Mouse (Mus musculus) heart, adult 2 months (tissue): ENCODE results near the gene Ccdc187. TPM values are rescaled to one million over a fixed set of nuclear protein-coding genes. Genes with fewer than 3 reads are reported as not detected.

ENCODE experiments used
- DNase-seq, 2 experiments: peaks; one replicate each; pipeline ENCODE4 v3.0.0; 2021
- H3K27ac ChIP-seq: fragments of 200-600 bp; 2 replicates; pipeline ENCODE4 v1.8.1; 2022
- H3K27me3 ChIP-seq: fragments of 200-500 bp; 2 replicates; pipeline ENCODE4 v1.6.1; 2012; ENCODE audit warnings: mild to moderate bottlenecking, low read length, inconsistent platforms, mixed read lengths; ENCODE audit not compliant: control insufficient read depth, insufficient read depth
- H3K36me3 ChIP-seq: fragments of 200-500 bp; 2 replicates; pipeline ENCODE4 v1.6.1; 2012; ENCODE audit warnings: low read length, inconsistent platforms; ENCODE audit not compliant: control insufficient read depth, insufficient read depth
- H3K4me1 ChIP-seq: fragments of 200-500 bp; 2 replicates; pipeline ENCODE4 v1.6.1; 2011; ENCODE audit warnings: low read length; ENCODE audit not compliant: control insufficient read depth, insufficient read depth
- H3K4me3 ChIP-seq: fragments of 200-600 bp; 2 replicates; pipeline ENCODE4 v1.8.1; 2022
- H3K79me2 ChIP-seq: fragments of 200-500 bp; replicated peaks from 2 replicates; pipeline ENCODE4 v1.6.1; 2012; ENCODE audit warnings: mild to moderate bottlenecking, inconsistent platforms, low read length, moderate library complexity, mixed read lengths; ENCODE audit not compliant: control insufficient read depth, insufficient read depth
- H3K9ac ChIP-seq: fragments of 200-500 bp; 2 replicates; pipeline ENCODE4 v1.6.1; 2012; ENCODE audit warnings: low read depth, mild to moderate bottlenecking, control low read depth, inconsistent platforms, low read length, mixed read lengths
- CTCF ChIP-seq: fragments of 200-600 bp; IDR thresholded peaks from 2 replicates; pipeline ENCODE4 v1.8.1; 2022; ENCODE audit warnings: antibody characterized with exemption, mild to moderate bottlenecking, moderate library complexity
- EP300 ChIP-seq: fragments of 200-500 bp; IDR thresholded peaks from 2 replicates; pipeline ENCODE4 v1.6.1; 2011; ENCODE audit warnings: low read depth, low read length, control low read depth; ENCODE audit not compliant: insufficient read depth
- POLR2A ChIP-seq: fragments of 200-500 bp; IDR thresholded peaks from 2 replicates; pipeline ENCODE4 v1.6.1; 2011; ENCODE audit warnings: mild to moderate bottlenecking, low read depth, low read length, control low read depth; ENCODE audit not compliant: insufficient read depth
- WGBS: fragments of 180-500 bp; shearing (Covaris S2); methylation state at CpG from one replicate; pipeline ENCODE4 v1.1.7; 2018; 5-methylcytosine and 5-hydroxymethylcytosine counted together
- intact Hi-C: fragments of 180-260 bp; cut with DNase I; formaldehyde crosslinking; loops from one replicate; pipeline ENCODE4 v1.15.1; 2025
- polyA plus RNA-seq: library from polyadenylated mRNA; depleted of rRNA; stranded (reverse); fragments of >200 nt; gene quantifications from 2 replicates; pipeline ENCODE4 v1.2.3, GENCODE M21; 2012
- total RNA-seq, 2 experiments: library from RNA; stranded (reverse); gene quantifications; 2 replicates each; pipeline ENCODE4 v1.2.3; 2021

The Ccdc187 gene
- total and polyA plus RNA-seq, 3 experiments: 0.09 to 0.37 (median 0.13) TPM

GRCm38 (mm10) chr2:26252514-26253206 is 41.7 kb downstream of the Ccdc187 start:
- DNase-seq: no peak
- H3K36me3 ChIP-seq: no peaks in the 10 kb centered on the region
- H3K4me3 ChIP-seq: no peak overlapping the region
- H3K27ac ChIP-seq: no peak overlapping the region
- H3K27me3 ChIP-seq: no peaks in the 10 kb centered on the region
- no peaks in the 10 kb centered on the region for H3K79me2 ChIP-seq
- H3K4me1 ChIP-seq: no peaks in the 10 kb centered on the region; the same call in 1 of the 2 replicates
- no peak overlapping the region for H3K9ac ChIP-seq
- 54% methylated on average over 8 of the region's 8 CpGs for WGBS
- intact Hi-C loops: no loop called here
- TF ChIP-seq EP300 (no peak), POLR2A (no peak), CTCF (no peak)

DNA sequence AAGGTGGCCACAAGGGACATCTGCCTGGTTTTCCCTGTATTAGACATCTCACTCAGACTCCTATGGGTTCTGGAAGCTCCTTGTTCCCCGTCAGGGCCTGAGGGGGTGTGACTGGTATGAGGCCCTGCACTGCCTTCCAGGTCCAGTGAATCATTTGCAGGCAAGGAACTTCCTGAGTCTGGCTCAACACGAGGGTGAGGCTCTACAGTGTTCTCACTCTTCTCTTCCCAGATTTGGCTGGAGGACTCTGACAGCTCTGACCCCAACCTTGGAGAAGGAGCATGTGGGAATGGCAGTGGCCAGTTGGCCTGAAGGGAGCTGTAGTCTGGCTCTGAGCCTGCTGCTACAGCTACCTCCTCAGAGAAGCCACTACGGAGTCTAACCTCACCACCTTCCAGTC is 46.8 kb downstream of the Ccdc187 start:
- no peaks in the 10 kb centered on the region for H3K79me2 ChIP-seq
- peak in 1 of 2 experiments; percentile 13 for DNase-seq
- intact Hi-C loops: no loop called here
- H3K9ac ChIP-seq: no peak overlapping the region
- no peaks in the 10 kb centered on the region for H3K36me3 ChIP-seq
- TF ChIP-seq POLR2A (no peak), CTCF (no peak), EP300 (no peak)
- H3K4me1 ChIP-seq: no peaks in the 10 kb centered on the region
- H3K4me3 ChIP-seq: no peak overlapping the region
- WGBS: 43% methylated on average over 3 of the region's 3 CpGs
- no peaks in the 10 kb centered on the region for H3K27me3 ChIP-seq
- H3K27ac ChIP-seq: no peak overlapping the region

GRCm38 (mm10) chr2:26240841-26241240 is 53.5 kb downstream of the Ccdc187 start:
- Histone ChIP-seq H3K27ac (no peak overlapping the region), H3K36me3 (no peaks in the 10 kb centered on the region), H3K4me1 (no peaks in the 10 kb centered on the region; the same call in none of the 2 replicates), H3K27me3 (no peaks in the 10 kb centered on the region), H3K4me3 (no peak overlapping the region), H3K9ac (no peak overlapping the region), H3K79me2 (no peaks in the 10 kb centered on the region)
- DNase-seq: no peak
- intact Hi-C loops: no loop called here
- WGBS: 50% methylated on average over 3 of the region's 3 CpGs
- no peak for TF ChIP-seq POLR2A
- no peak for TF ChIP-seq EP300
- no peak for TF ChIP-seq CTCF

- DNase-seq: no peak
- Histone ChIP-seq H3K9ac (no peak overlapping the region), H3K4me1 (no peaks in the 10 kb centered on the region; the same call in none of the 2 replicates), H3K27ac (no peak overlapping the region), H3K4me3 (no peak overlapping the region), H3K79me2 (no peaks in the 10 kb centered on the region), H3K27me3 (no peaks in the 10 kb centered on the region), H3K36me3 (no peaks in the 10 kb centered on the region)
- TF ChIP-seq CTCF (no peak), EP300 (no peak), POLR2A (no peak)
- 51% methylated on average over 9 of the region's 9 CpGs for WGBS
- intact Hi-C loops: no loop called here
These were observed 54.0 kb downstream of the Ccdc187 start for GRCm38 (mm10) chr2:26240330-26240729.

GRCm38 (mm10) chr2:26237290-26237782 is 57.0 kb downstream of the Ccdc187 start, which contains the start of gene Qsox2:
Gene Qsox2, minus strand, starts transcription at chr2:26237525.
- Histone ChIP-seq H3K4me3 (peak within 1 kb of the TSS; percentile 86), H3K27ac (peak within 1 kb of the TSS; percentile 84), H3K27me3 (no peaks in the 10 kb centered on the region), H3K4me1 (peaks cover 6% of the 10 kb centered on the region), H3K79me2 (no peaks in the 10 kb centered on the region), H3K9ac (peak within 1 kb of the TSS; percentile 93), H3K36me3 (no peaks in the 10 kb centered on the region)
- DNase-seq: peak; percentile 91 to 92
- WGBS: 2% methylated on average over 36 of the region's 36 CpGs
- intact Hi-C loops: loop anchor here (10.0 kb wide), 1 partner anchor 147 kb away; the partner anchor contains the start of genes Entr1, Pmpca and Snapc4
- peak; percentile 71 for TF ChIP-seq POLR2A
- no peak for TF ChIP-seq CTCF

DNA sequence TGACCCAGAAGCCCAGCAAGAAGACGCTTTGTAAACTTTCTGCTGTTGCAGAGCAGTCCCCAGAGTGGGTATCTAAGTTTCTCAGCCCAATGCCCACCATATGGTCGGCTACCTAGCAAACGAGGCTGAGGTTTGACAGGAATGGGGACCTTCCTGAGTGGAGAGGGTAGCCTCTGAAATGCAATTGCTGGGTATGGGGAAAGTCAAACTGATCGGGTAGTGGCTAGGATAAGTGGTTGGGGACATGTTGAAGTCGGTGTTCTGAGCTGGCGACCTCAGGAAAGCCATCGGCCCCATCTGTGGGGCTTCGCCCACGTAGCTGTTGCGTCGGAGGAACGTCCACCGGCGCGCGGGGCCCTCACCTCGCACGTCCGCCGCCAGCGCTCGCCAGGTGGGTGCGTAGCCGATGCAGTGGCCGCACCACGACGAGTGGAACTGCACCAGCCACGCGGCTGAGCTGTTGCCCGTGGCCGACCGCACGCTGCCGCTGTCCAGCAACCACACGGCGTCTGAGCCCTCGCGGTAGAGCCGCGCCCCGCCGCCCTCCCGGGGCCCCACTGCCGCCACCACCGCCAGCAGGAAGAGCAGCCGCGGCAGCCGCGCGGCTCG is 57.6 kb downstream of the Ccdc187 start:
- Histone ChIP-seq H3K9ac (peak overlapping the region; percentile 93), H3K27ac (peak overlapping the region; percentile 84), H3K4me1 (peaks cover 10% of the 10 kb centered on the region), H3K36me3 (no peaks in the 10 kb centered on the region), H3K27me3 (no peaks in the 10 kb centered on the region), H3K4me3 (peak overlapping the region; percentile 86), H3K79me2 (no peaks in the 10 kb centered on the region)
- TF ChIP-seq POLR2A: no peak
- 0 out of 2 replicates have a peak, but pooled peaks have one; percentile 3 for TF ChIP-seq CTCF
- 2% methylated on average over 50 of the region's 51 CpGs for WGBS
- DNase-seq: no peak
- intact Hi-C loops: loop anchor here (10.0 kb wide), 1 partner anchor 148 kb away; the partner anchor contains the start of genes Entr1, Pmpca and Snapc4
